Mouse (Mus musculus) CH12.LX (cell line): ENCODE data around the gene Adam1b. TPM values are rescaled to one million over a fixed set of nuclear protein-coding genes. Genes with fewer than 3 reads are reported as not detected.

Experiments used
- DNase-seq: peaks from one replicate; pipeline ENCODE4 v3.0.0-alpha.2; 2013; ENCODE audit errors: extremely low read depth
- H3K27ac ChIP-seq: 2 replicates; pipeline ENCODE4 v1.5.1; 2012; ENCODE audit warnings: low read depth, mild to moderate bottlenecking, control low read depth, moderate library complexity; ENCODE audit not compliant: insufficient read depth
- H3K27me3 ChIP-seq: replicated peaks from 2 replicates; pipeline ENCODE3; 2012; ENCODE audit warnings: inconsistent platforms
- H3K36me3 ChIP-seq, 2 experiments: replicated peaks in 1 of 2; 2 replicates each; pipeline versions ENCODE3 to v1.6.1; 2012; ENCODE audit warnings: inconsistent platforms in 1 of 2, low read length in 1 of 2, mild to moderate bottlenecking in 1 of 2, mixed read lengths in 1 of 2, moderate library complexity in 1 of 2; ENCODE audit not compliant: control insufficient read depth in 1 of 2, insufficient read depth in 1 of 2
- H3K4me1 ChIP-seq, 2 experiments: 2 replicates each; pipeline ENCODE4 v1.6.1; 2012; ENCODE audit warnings: inconsistent platforms in 1 of 2, moderate library complexity in 1 of 2; ENCODE audit not compliant: insufficient read depth in 2 of 2, control insufficient read depth in 1 of 2
- H3K4me2 ChIP-seq: 2 replicates; pipeline ENCODE4 v1.6.1; 2012; ENCODE audit warnings: low read depth, mild to moderate bottlenecking, control low read depth; ENCODE audit not compliant: poor library complexity, insufficient read depth, severe bottlenecking
- H3K4me3 ChIP-seq, 3 experiments: fragments of 150-350 bp in 1 of 3; sonication (generic) in 1 of 3; replicated peaks in 1 of 3; 2 replicates each; pipeline versions ENCODE3 to v1.5.1; 2011 to 2012; ENCODE audit warnings: low read depth in 2 of 3, low read length in 2 of 3, mild to moderate bottlenecking in 2 of 3, moderate library complexity in 2 of 3, control low read depth in 1 of 3, improper control_type of control experiment in 1 of 3, inconsistent platforms in 1 of 3, mixed read lengths in 1 of 3; ENCODE audit not compliant: poor library complexity in 1 of 3
- H3K79me2 ChIP-seq: replicated peaks from 2 replicates; pipeline ENCODE4 v1.6.1; 2012; ENCODE audit warnings: mild to moderate bottlenecking, moderate library complexity; ENCODE audit not compliant: control insufficient read depth, poor library complexity, insufficient read depth, severe bottlenecking; ENCODE audit errors: extremely low read depth
- H3K9ac ChIP-seq: 2 replicates; pipeline ENCODE4 v1.6.1; 2012; ENCODE audit warnings: low read depth, mild to moderate bottlenecking, control low read depth, moderate library complexity; ENCODE audit not compliant: insufficient read depth
- H3K9me3 ChIP-seq: replicated peaks from 2 replicates; pipeline ENCODE3; 2012; ENCODE audit warnings: low read length, inconsistent platforms, mixed read lengths
- BHLHE40 ChIP-seq: IDR thresholded peaks from 2 replicates; pipeline ENCODE4 v1.6.1; 2011; ENCODE audit warnings: mild to moderate bottlenecking, low read depth, low read length, improper control_type of control experiment
- CHD1 ChIP-seq: IDR thresholded peaks from 2 replicates; pipeline ENCODE4 v1.6.1; 2012; ENCODE audit warnings: low read depth, low read length, improper control_type of control experiment, inconsistent platforms
- CHD2 ChIP-seq: IDR thresholded peaks from 2 replicates; pipeline ENCODE4 v1.6.1; 2011; ENCODE audit warnings: low read length, improper control_type of control experiment
- CTCF ChIP-seq, 2 experiments: IDR thresholded peaks in 1 of 2; conservative IDR thresholded peaks in 1 of 2; 2 replicates each; pipeline ENCODE4 v1.5.1; 2011 to 2012; ENCODE audit warnings: low read depth in 2 of 2, low read length in 2 of 2, improper control_type of control experiment in 1 of 2, inconsistent platforms in 1 of 2, mild to moderate bottlenecking in 1 of 2, moderate library complexity in 1 of 2
- E2F4 ChIP-seq: IDR thresholded peaks from 2 replicates; pipeline ENCODE4 v1.6.1; 2011; ENCODE audit warnings: low read depth, low read length, improper control_type of control experiment; ENCODE audit not compliant: insufficient replicate concordance
- EP300 ChIP-seq: IDR thresholded peaks from 2 replicates; pipeline ENCODE4 v1.6.1; 2011; ENCODE audit warnings: low read length, improper control_type of control experiment
- ETS1 ChIP-seq: conservative IDR thresholded peaks from 2 replicates; pipeline ENCODE4 v1.6.1; 2012; ENCODE audit warnings: low read depth, mild to moderate bottlenecking, inconsistent platforms, low read length, improper control_type of control experiment, moderate library complexity
- GABPA ChIP-seq: IDR thresholded peaks from 2 replicates; pipeline ENCODE4 v1.6.1; 2012; ENCODE audit warnings: low read depth, low read length, improper control_type of control experiment, inconsistent platforms; ENCODE audit not compliant: insufficient replicate concordance
- HCFC1 ChIP-seq: IDR thresholded peaks from 2 replicates; pipeline ENCODE4 v1.6.1; 2012; ENCODE audit warnings: low read depth, mild to moderate bottlenecking, inconsistent platforms, low read length, improper control_type of control experiment
- JUN ChIP-seq: IDR thresholded peaks from 2 replicates; pipeline ENCODE4 v1.6.1; 2011; ENCODE audit warnings: low read depth, mild to moderate bottlenecking, low read length, improper control_type of control experiment, moderate library complexity; ENCODE audit not compliant: insufficient read depth
- MAFK ChIP-seq: IDR thresholded peaks from 2 replicates; pipeline ENCODE4 v1.6.1; 2011; ENCODE audit warnings: low read length, improper control_type of control experiment; ENCODE audit not compliant: insufficient replicate concordance
- MAZ ChIP-seq: IDR thresholded peaks from 2 replicates; pipeline ENCODE4 v1.6.1; 2012; ENCODE audit warnings: low read depth, mild to moderate bottlenecking, inconsistent platforms, low read length, improper control_type of control experiment, moderate library complexity
- MXI1 ChIP-seq: IDR thresholded peaks from 2 replicates; pipeline ENCODE4 v1.6.1; 2011; ENCODE audit warnings: mild to moderate bottlenecking, low read depth, low read length, improper control_type of control experiment
- MYC ChIP-seq: IDR thresholded peaks from 2 replicates; pipeline ENCODE4 v1.6.1; 2011; ENCODE audit warnings: low read depth, mild to moderate bottlenecking, improper control_type of control experiment, low read length
- NELFE ChIP-seq: IDR thresholded peaks from 2 replicates; pipeline ENCODE4 v1.6.1; 2011; ENCODE audit warnings: low read depth, low read length, improper control_type of control experiment
- NRF1 ChIP-seq: IDR thresholded peaks from 2 replicates; pipeline ENCODE4 v1.6.1; 2014; ENCODE audit warnings: low read depth, mild to moderate bottlenecking, inconsistent platforms, low read length, improper control_type of control experiment, moderate library complexity
- PAX5 ChIP-seq: IDR thresholded peaks from 2 replicates; pipeline ENCODE4 v1.6.1; 2012; ENCODE audit warnings: low read length, inconsistent platforms, mixed read lengths
- RCOR1 ChIP-seq: conservative IDR thresholded peaks from 2 replicates; pipeline ENCODE4 v1.6.1; 2012; ENCODE audit warnings: low read depth, mild to moderate bottlenecking, inconsistent platforms, low read length, improper control_type of control experiment
- SIN3A ChIP-seq: IDR thresholded peaks from 2 replicates; pipeline ENCODE4 v1.6.1; 2012; ENCODE audit warnings: low read length, improper control_type of control experiment, inconsistent platforms
- SMC3 ChIP-seq: IDR thresholded peaks from 2 replicates; pipeline ENCODE4 v1.6.1; 2011; ENCODE audit warnings: low read depth, low read length, improper control_type of control experiment
- UBTF ChIP-seq: IDR thresholded peaks from 2 replicates; pipeline ENCODE4 v1.6.1; 2012; ENCODE audit warnings: low read depth, mild to moderate bottlenecking, inconsistent platforms, low read length, improper control_type of control experiment, moderate library complexity
- USF1 ChIP-seq: IDR thresholded peaks from 2 replicates; pipeline ENCODE4 v1.6.1; 2014; ENCODE audit warnings: low read depth, mild to moderate bottlenecking, inconsistent platforms, low read length, improper control_type of control experiment
- ZC3H11A ChIP-seq: IDR thresholded peaks from 2 replicates; pipeline ENCODE4 v1.6.1; 2012; ENCODE audit warnings: low read depth, mild to moderate bottlenecking, inconsistent platforms, low read length, improper control_type of control experiment
- dilution Hi-C: fragments of 300-500 bp; cut with MboI; formaldehyde crosslinking; loops from 2 replicates; pipeline ENCODE4 v1.14.3; 2020; ENCODE audit warnings: low sequenced_read_pairs; ENCODE audit not compliant: extremely low pct_unique_long_range_greater_than_20kb, extremely low pct_ligation_motif_present
- in situ Hi-C: fragments of 300-500 bp; cut with MboI; formaldehyde crosslinking; loops from 3 replicates; pipeline ENCODE4 v1.14.3; 2019; ENCODE audit warnings: low sequenced_read_pairs, low pct_ligation_motif_present, low pct_unique_long_range_greater_than_20kb, mixed read lengths
- polyA plus RNA-seq: library from polyadenylated mRNA; unstranded; fragments of >175 nt; gene quantifications from 2 replicates; pipeline ENCODE4 v1.2.1, GENCODE M21; 2012; ENCODE audit warnings: low read depth; ENCODE audit not compliant: insufficient read length
- total RNA-seq, 2 experiments: library from RNA; depleted of rRNA; stranded (reverse); fragments of 300-350 nt in 1 of 2; fragments of >200 nt in 1 of 2; gene quantifications; 2 replicates each; pipeline ENCODE4 v1.2.3; 2012 to 2014

The Adam1b gene
- total and polyA plus RNA-seq, 3 experiments: 0.04 TPM; not detected in 2

DNA sequence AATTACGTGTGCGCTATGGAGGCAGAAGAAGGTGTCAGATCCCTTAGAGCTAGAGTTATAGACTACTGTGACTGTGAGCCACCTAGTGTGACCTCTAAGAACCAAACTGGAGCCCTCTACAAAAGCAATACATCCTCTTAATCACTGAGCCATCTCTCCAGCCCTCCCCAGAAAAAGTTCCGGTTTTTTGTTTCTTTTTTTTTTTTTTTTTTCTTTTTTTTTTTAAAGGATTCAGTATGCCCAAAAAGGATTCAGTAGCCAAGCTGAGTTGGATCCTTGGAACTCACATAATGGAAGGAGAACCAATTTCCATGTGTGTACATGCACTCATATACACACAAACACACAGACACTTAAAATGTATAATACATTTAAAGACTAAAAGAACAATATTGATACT lies 40.1 kb upstream of the Adam1b start:
- in situ Hi-C loops (no loop called here), dilution Hi-C loops (no loop called here)
- Histone ChIP-seq H3K36me3 (peaks cover 3 to 29% of the 10 kb centered on the region in 2 experiments), H3K4me1 (peaks cover 2 to 51% of the 10 kb centered on the region in 2 experiments; a peak in 3 of 4 replicates), H3K27me3 (no peaks in the 10 kb centered on the region), H3K79me2 (peaks cover 50% of the 10 kb centered on the region), H3K9me3 (no peaks in the 10 kb centered on the region), H3K27ac (no peak overlapping the region), H3K4me3 (no peak overlapping the region), H3K9ac (no peak overlapping the region), H3K4me2 (no peak overlapping the region)
- TF ChIP-seq CHD1 (no peak), USF1 (no peak), BHLHE40 (no peak), NRF1 (no peak), SIN3A (no peak), CHD2 (no peak), GABPA (no peak), ZC3H11A (no peak), ETS1 (no peak), MAZ (no peak), NELFE (no peak), RCOR1 (no peak), UBTF (no peak), MXI1 (no peak), PAX5 (no peak), JUN (no peak), EP300 (no peak)
- DNase-seq: no peak

DNA sequence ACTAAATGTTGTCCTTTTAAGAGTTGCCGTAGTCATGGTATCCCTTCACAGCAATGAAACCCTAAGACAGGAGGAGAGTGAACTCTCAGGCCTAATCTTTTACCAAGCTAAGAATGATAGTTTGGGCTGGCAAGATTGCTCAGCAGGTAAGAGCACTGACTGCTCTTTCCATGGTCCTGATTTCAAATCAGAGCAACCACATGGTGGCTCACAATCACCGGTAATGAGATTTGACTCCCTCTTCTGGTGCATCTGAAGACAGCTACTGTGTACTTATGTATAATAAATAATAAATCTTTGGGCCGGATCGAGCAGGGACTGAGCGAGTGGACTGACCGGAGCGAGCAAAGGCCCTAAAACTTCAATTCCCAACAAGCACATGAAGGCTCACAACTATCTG lies 38.0 kb upstream of the Adam1b start:
- H3K9ac ChIP-seq: no peak overlapping the region
- no peaks in the 10 kb centered on the region for H3K9me3 ChIP-seq
- peaks cover 7 to 54% of the 10 kb centered on the region in 2 experiments for H3K4me1 ChIP-seq
- dilution Hi-C loops (no loop called here), in situ Hi-C loops (no loop called here)
- no peak overlapping the region for H3K27ac ChIP-seq
- peaks cover 10 to 39% of the 10 kb centered on the region in 2 experiments for H3K36me3 ChIP-seq
- H3K79me2 ChIP-seq: peaks cover 50% of the 10 kb centered on the region
- no peak overlapping the region for H3K4me2 ChIP-seq
- no peak for DNase-seq
- no peaks in the 10 kb centered on the region for H3K27me3 ChIP-seq
- TF ChIP-seq SIN3A (0 out of 2 replicates have a peak, but pooled peaks have one; percentile 38), MYC (no peak), CTCF (conservative IDR thresholded peaks at IDR 0.05 in 1 of 2, IDR thresholded peaks at IDR 0.05 in 1 of 2; ENCODE audit: low read depth in 2 of 2, low read length in 2 of 2) (peak in 1 of 2 experiments; percentile 58; a peak in 2 of 4 replicates), MXI1 (0 out of 2 replicates have a peak, but pooled peaks have one; percentile 46), HCFC1 (no peak), E2F4 (no peak), MAFK (no peak), SMC3 (peak; percentile 8; the same call in 1 of the 2 replicates)
- no peak overlapping the region for H3K4me3 ChIP-seq
